Mouse (Mus musculus): ENCODE results near the gene Rft1.

DNA sequence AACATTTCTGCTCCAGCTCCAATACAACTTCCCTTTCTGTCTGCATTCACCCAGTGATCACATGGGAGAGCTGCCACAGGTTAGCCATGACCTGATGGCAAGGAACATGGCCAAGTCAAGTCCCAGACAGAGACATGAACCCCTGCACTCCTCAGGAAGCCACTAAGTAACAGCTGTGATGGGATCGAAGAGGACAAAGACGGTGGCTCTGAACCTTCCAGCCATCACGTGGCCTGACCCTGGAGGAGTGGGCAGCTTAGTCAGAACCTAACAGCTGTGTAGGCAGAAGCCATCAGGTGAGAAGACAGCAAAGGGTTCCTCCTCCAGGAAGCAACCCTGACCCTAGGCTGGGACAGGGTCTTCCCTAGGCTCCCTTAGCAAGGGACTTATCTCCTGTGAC lies 44.7 kb upstream of the Rft1 start:
- TF ChIP-seq POLR2A (IDR thresholded peaks at IDR 0.05; ENCODE audit: borderline replicate concordance, low read depth, low read length) (no peak), CTCF (IDR thresholded peaks at IDR 0.05; ENCODE audit: low read depth, low read length) (no peak)
